Mouse (Mus musculus) embryo, embryonic 10 days (tissue): ENCODE measurements at regions not wholly inside any gene's neighbourhood (a gene's known extent, or its start where the extent isn't known, plus 50 kb on each side); places are given as distances from the start of the nearest gene placed in this dataset.

Experiments
- DNase-seq: peaks from one replicate; pipeline ENCODE4 v3.0.0-alpha.2; 2015; ENCODE audit warnings: low spot score

DNA sequence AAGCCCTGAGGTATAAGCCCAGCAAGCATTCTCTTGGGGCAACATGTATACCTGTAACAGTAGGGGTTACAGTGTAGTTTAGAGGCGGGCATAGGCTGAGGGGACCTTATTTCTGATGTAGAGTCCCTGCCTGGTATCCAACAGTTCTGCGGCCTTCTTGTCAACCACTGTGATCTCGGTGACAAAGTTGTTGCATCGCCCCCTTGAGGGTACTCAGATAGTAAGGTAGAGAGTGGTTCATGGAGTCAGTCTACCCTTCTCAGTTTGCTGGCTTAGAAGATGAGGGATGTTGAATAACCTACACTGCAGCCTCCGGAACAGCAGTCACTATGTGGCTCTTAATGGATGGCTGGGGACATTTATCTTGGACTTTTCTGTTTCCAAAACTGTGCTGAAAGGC, 1168.3 kb upstream of the A1bg start:
- no peak for DNase-seq

DNA sequence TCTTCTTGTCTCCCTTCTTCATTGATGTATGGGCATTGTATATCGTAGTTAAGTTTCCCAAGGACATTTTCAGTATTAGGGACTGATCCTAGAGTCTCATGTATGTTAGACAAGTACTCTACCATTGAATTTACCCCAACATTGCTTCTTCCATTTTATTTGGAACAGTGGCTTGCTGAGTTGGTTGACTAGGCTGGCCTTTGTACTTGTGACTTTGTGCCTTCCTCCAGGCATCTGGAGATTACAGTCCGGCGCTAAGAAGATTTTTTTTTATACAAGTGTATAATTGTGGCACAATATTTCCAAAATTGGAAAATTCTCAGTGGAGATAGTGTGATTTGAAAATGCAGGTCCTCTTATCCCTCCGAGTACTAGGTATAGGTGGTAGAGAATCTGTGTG, 1165.5 kb upstream of the A1bg start:
- DNase-seq = no peak

DNA sequence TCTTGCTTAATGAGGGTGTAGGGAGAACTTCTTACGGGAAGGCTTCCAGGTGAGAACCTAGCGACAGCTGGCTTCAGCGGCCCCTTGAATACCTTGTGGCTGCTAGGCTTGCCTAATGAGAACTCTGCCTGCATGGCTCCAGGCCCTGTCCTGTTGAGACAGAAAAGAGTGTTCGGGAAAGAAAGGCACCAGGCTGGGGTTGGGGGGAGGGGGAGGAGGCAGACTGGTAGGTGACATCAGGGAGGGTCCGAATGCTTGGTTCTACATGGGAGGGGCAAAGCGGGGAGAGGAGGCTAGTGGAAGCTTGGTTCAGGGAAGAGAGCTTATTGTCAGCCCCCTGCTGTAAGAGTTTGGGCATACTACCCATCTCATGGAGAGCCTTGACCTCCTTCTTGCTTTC, 1164.9 kb upstream of the A1bg start:
- no peak for DNase-seq

DNA sequence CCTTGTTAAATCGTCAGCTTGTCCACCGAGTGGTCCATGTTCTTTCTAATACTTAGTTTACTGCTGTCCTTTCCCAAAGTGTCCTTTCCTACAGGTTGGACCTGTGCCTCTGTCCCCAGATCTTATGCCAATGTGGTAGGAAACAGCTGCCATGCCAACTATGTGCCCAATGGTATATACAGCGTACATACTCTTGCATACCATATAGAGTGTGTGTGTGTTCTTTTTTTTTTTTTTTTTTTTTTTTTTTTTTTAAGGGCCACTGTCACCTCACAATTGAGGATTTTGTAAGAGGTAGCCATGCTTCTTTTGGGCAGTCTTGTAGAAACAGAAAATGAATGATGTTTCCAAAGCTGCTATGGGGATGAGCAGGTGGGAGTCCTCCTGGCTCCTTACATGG, 1163.2 kb upstream of the A1bg start:
- DNase-seq = no peak

DNA sequence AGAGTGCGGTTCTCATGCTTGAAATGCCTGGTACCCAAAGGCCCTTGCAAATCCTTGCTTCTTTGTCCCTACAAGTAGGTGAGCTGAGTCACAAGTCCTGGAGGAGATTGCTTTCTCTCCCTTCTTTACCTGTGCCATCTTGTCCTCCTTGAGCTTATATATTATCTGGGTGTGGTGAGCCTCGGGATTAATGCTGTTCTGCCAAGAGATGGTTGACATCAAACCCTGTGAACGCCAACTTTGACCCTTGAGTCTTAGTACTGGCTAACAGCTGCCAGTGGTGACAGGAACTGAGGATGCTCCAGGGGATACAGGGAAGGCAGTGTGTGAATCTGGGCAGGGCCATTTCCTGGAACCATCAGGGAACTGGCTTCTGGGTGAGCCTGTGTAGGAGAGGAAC, 1160.5 kb upstream of the A1bg start:
- DNase-seq = no peak

DNA sequence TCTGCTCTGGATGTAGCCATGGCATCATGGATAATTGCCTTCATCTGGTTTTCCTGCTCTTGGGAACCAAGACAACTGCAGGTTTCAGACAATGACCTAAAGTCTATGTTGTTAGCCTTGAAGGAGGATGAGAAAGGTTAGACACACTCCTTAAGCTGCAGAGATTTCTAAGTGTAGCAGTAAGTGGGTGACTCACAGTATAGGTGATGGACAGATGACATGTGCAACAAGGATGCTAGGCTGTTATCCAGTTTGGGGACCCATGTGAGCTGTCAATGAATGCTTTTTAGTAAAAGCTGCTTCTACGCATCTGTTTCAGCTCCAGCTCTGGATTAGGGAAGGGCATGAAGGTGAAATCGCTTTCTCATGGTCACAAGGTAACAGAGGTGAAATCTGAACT, 1159.7 kb upstream of the A1bg start:
- DNase-seq = no peak

DNA sequence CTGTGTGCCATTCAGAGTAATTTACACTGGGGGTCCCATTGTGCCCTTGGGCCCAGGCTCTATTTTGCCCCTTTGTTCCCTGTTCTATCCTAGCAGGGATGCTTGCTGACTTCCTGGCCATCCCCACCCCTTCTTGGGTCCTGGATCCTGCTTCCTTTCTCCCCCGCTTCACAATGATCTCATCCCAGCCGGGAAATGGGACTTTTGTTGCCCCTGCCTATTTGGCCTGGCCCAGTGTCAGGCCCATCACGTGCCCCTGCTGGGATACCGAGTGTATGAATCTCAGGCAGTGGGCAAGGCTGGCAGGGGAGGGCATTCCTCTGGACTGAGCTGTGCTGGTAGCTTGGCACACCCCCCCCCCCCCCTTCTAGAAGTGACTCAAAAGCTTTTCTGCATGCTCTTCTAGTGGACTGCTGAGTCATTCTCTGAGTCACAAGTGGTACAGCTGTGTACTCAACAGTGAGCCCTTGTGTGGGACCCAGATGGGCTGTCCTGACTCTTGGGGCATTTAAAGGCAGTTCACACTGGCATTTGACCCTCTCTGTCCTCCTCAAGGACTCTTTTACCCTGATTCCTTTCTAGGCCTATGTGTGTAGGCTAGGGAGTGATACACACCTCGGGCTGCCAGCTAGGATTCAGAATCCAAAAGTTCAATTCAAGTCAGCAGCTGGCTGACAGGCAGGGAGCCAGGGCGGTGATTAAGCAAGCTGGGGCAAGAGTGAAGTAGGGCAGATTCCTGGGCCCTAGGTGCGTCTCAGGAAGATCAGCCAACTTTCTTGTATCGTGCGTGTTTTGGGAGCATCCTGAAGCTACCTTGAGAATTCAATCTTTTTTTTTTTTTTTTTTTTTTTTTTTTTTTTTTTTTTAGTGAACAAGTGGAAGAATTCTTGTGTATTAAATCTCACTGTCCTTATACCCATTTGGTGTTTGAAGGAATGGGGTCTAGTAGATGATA, 1156.6 kb upstream of the A1bg start:
- no peak for DNase-seq

DNA sequence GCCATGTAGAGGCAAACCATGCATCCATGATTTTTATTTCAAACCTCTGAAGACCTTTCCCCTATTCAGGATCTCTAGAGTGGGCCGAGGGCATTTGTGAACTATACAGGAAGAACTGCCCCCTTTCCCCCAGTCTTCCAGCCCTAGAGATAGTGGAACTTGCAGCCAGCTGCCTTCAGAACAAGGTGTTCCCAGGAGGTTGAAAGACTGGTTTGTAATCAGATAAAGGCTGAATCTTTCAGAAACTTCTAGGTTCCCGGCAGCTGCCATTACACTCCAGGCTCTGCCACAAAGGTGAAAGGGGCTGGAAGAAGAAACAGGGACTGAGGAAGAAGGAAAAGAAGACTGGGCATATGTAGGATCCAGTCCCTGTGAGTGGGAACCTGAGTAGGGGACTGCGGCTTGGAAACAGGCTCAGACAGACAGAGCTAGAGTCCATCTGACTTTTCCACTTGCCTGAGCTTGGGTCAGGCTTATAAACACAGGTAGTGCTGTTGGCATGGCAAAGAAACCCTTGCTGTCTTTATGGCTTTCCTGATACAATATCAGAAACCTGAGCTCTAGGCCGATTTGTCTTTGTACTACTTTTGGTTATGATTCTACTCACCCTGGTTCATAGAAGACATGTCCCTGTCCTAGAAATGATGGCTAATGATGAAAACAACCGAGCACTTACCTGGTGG, 1153.9 kb upstream of the A1bg start:
- no peak for DNase-seq

DNA sequence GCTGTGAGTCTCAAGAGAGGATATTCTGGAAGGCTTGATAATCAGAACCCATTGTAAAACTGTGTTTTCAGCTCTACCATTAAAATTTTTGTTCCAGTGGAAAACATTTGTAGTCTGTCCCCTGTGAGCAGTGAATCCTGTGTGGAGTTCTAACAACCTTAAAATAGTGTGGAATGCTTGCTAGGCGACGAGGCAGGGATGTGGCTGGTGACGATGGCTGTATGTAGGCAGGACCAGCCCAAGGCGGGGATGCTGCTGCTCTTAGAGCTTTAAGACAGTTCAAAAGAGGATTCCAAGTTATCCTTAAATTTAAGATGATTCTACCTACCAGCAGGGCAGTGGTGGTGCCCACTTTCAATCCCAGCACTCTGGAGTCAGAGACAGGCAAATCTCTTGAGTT, 1151.9 kb upstream of the A1bg start:
- DNase-seq = no peak

DNA sequence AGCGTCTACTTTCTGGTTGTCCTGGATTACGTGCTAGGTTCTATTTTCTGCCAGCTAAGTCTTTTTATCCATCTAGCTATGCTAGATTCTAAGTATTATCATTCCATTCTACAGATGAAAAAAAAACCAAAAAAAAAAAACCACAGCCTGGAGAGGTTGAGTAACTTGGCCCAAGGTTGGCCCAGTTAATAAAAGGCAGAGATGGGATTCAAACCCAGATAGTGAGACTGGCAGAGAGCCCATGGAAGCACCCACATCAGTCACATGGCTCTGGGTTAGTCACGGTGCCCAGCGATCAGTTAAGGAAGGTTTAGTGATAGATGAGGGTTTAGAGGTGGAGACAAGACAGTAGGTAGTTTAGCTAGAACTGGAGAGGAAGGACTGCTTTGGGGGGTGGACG, 1150.8 kb upstream of the A1bg start:
- no peak for DNase-seq

DNA sequence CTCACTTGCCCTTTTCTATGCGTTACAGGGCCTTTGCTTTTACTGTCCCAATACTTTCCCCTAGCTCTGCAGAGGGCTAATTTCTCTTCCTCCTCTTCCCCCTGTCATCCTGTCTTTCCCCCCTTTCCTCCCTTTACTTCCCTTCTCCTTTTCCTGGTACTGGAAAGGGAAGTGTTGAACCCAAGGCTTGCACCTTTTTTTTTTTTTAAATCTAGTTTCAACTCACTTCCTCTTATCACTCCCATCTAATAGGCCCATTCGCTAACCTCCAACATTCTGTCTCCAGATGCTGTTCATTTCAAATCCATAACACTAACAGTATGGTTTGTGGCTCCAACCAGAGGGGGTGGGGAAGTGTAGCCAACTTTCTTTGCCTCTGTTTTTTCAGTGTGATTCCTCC, 1148.5 kb upstream of the A1bg start:
- DNase-seq = no peak

DNA sequence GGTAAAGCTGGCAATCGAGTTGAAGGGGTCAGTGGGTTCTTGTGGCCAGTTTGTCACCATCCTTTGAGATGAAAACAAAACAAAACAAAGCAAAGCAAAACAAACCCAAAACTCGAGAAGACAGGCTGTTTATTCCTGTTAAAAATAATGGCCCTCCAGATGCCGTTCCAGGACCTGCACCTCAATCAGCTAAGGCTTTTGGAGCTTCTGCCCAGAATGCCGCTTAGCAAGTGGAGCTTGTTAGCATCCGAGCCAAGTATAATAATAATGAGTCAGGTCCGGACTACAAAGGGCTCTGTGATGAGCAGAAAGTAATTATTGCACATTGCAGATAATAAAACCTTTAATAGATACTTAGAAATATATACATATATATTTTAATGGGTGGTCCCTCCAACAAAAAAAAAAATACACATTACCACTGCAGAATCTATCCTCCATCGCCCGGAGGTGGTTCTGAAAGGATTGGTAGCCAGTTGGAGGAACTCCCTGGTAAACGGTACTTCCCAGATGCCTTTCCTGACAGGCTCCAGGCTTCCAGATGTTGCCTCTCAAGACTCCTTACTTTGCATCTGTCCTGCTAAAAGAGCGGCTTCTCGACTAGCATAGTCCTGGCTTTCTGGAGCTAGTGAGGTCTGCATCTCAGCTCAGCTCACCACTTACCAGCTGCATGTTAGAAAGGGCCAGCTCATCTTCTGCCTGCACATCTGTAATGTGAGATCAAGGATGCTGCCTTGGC, 1145.8 kb upstream of the A1bg start:
- DNase-seq = no peak

DNA sequence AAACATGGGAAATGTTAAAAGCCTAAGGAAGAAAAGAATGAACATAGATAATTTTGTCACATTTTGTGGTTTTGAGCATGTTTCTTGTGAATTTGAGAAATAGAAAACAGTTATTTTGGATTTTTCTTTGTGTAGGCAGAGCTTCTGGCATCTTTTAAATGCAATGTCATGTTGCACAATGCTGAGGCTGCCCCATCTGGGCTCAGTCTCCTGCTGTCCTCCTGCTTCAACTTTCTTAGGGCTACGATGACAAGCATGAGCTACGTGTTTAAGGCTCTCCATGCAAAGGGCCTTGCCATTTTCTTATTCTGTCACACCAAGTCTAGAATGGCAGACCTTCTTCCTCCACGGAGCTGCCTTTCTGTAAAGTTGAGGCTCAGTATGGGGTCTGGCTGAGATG, 1141.6 kb upstream of the A1bg start:
- no peak for DNase-seq

DNA sequence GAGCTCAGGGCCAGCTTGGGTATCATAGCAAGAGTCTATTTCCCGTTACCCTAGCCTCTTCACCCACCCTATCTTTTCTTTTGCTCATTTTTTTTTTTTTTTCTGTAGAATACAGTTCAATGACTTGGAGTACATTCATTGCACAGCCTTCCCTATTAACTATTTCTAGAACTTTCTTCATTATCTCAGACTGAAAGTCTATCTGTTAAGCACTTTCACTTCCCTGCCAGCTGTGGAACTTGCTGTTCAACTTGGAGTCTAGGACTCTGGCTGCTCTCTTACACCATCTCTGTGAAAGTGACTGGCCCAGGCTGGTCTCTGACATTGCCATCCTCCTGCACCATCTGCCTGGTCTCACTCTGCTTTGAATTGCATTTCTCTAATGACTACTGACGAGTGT, 1134.6 kb upstream of the A1bg start:
- no peak for DNase-seq

DNA sequence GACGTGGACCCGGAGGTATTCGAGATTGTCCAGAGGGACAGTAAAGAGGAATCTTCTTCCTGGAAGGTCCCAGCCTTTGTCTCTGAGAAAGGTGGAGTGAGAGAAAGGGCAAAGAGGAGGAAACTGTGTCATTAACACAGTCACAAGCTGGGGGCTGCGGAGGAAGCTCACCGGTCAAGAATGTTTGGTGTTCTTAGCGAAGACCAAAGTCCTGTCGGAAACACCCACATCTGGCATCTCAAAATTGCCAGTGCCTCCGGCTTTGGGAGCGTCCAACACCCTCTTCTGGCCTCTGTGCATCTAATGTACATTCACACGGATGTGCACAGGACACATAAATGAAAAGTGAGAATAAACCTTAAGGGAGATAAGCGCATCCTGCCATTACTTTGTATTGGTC, 1134.1 kb upstream of the A1bg start:
- DNase-seq = no peak

DNA sequence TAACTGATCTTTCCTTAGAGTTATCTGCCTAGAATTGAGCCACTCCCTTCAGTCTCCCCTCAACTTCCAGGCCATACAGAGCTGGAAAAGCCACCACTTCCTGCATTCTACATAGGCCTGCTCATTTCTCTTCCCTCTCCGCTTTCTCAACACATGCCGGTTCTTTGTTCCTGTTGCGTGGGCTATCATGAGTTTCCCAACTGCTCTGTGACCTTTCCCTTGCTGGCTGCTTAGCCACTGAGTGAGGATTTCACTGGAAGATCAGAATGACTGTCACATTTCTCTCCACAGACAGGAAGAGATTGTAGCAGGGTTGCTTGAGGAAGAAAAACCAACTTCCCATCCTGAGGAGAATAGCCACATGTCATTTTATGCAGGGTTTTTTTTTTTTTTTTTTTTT, 1133.6 kb upstream of the A1bg start:
- no peak for DNase-seq

DNA sequence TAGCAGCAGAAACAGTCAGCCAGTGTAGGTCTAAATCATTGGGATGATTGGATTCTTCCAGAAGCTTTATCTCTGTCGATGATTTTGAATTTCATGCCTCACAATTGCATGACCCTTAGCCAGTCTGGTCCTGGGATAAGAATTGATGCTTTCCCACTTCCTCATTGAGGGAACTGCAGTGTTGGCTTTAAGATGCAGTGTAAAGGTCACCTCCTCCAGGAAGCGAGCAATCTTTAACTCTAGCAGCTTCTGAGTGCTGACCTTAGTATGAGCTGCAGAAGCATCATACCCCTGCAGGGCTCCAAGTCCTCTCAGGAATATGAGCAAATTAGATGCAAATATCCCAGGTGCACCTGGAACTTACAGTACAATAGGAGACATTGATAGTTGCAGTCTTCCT, 1132.2 kb upstream of the A1bg start:
- no peak for DNase-seq

DNA sequence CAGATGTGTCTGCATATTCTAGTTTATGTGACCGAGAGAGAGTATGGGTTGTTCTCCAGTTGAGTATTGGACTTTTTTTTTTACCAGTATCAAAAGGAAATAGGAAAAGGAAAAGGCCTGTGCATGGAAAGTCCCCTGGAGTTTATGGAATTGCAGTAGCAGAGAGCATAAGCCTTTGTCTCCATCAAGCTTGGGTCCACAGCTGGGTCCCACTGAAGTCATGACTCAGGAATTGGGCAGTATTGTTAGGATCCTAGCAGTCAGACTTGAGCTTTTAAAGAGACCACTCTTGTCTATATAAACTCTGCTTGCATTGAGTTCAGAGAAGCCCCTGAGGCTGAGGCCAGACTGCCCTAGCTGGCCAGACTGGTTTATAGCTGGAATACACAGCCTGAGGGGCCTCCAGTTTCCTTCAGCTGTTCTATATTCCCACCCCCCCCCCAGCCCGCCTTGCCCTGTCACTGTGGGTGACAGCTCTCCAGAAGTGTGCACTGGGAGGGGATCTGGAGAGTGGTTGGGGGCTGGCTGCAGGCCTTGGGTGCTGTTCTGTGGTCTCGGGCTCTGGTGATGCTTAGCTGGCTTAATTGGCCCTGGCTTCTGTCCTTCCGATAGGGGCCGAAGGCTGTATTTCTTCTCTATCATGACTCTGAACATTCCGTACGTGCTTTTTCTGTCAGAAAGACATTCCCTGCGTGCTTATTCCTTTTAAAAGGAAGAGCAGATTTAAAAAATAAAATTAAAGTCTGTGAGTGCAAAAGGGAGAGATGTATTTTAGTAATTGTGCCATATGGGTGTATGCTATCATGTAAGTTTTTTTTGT, 1130.8 kb upstream of the A1bg start:
- peak; percentile 13 for DNase-seq

DNA sequence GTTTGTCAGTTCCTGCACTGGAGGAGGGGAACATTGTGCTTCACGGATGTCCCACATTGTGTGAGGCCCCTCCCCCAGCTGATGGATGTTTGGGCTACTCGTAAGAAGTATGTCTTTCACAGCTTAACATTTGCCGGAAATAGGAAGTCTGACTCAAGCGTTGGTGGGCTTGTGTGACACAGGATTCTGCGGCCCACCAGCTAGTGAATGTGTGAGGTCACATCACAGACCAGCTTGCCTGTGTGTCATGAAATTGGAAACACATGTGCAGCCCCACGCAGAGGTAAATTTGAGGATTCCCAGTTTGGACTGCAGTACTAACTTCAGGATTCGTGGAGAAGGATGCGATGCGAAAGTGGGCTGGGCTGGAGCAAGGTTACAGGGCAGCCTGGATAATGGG, 1126.6 kb upstream of the A1bg start:
- DNase-seq = peak; percentile 56

DNA sequence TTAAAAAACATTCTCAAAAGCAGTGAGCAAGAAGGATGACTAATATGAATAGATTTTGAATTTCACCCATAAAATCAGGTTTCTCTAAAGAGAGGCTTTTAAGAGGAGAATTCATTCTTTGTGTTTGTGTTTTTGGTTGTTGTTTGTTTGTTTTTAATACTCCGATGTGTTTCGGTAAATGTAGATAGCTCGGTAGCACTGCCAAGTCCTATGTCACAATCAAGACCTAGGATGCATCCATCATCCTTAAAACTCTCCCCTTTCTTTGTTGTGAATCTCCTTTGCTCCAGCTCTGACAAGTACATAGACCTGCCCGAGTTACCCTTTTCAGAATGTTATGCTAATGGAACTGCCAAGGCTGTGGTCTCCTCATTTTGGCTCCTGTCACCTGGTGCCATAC, 1126.2 kb upstream of the A1bg start:
- no peak for DNase-seq

DNA sequence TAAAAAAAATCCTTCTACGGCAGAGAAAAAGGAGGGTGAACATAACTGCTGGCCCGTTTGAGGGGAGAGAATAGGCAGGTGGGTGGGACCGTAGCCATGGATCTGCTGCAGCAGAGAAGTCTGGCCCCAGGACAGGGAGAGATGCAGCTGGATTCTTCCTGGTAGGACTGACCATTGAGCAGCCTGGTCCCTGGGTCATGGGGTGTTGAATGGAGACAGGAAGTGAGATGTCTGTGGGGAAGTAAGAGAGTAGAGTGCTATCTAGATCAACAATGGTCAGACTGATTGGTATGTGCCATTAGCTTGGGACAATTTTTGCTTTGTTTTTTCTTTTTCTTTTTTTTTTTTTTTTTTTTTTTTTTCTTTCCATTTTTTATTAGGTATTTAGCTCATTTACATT, 1123.5 kb upstream of the A1bg start:
- no peak for DNase-seq
